Mouse (Mus musculus): Measurements from ENCODE around the gene Twsg1. TPM values are rescaled to one million over a fixed set of nuclear protein-coding genes. Genes with fewer than 3 reads are reported as not detected.
A peak's percentile ranks its signal among the peaks of the same experiment; 100 is the strongest.
"Not testable (repeated sequence)": the region's sequence is repeated elsewhere in the genome, so short reads cannot be mapped to it uniquely, and the experiment has no call there.

Gene Twsg1
- polyA plus RNA-seq (2015; fragmentation: Nextera tagmentation; extraction: Ambion mirVana) = 87.4 and 94.7 TPM in 2 replicates

- WGBS = under 1% methylated on average over 86 of the region's 87 CpGs
- Histone ChIP-seq H3K27ac (replicated peaks) (peak within 1 kb of the TSS; percentile 93), H3K9ac (peak within 1 kb of the TSS; percentile 98), H3K9me3 (no peaks in the 10 kb centered on the region), H3K4me3 (peak within 1 kb of the TSS; percentile 82), H3K36me3 (peaks cover 31% of the 10 kb centered on the region), H3K4me2 (peak within 1 kb of the TSS; percentile 80), H3K4me1 (peaks cover 29% of the 10 kb centered on the region), H3K27me3 (replicated peaks) (no peaks in the 10 kb centered on the region)
- ATAC-seq (ENCODE audit: extremely low read depth, insufficient number of reproducible peaks, low FRiP score, low TSS enrichment) = peak; percentile 94
Measured at GRCm38 (mm10) chr17:65950622-65951404, at the start of gene Twsg1. TSS of gene Twsg1 (minus strand) at chr17:65951226.

GRCm38 (mm10) chr17:65988151-65988820 is 37.3 kb upstream of the Twsg1 start:
- H3K4me1 ChIP-seq = 0 out of 2 replicates have a peak, but pooled peaks cover 4% of the 10 kb centered on the region
- H3K4me2 ChIP-seq = no peak overlapping the region
- no peaks in the 10 kb centered on the region for H3K27me3 ChIP-seq (replicated peaks)
- H3K9ac ChIP-seq = no peak overlapping the region
- H3K9me3 ChIP-seq = no peaks in the 10 kb centered on the region
- H3K36me3 ChIP-seq = 0 out of 2 replicates have a peak, but pooled peaks cover 6% of the 10 kb centered on the region
- no peak for ATAC-seq (ENCODE audit: extremely low read depth, insufficient number of reproducible peaks, low FRiP score, low TSS enrichment)
- no peak overlapping the region for H3K27ac ChIP-seq (replicated peaks)
- 83% methylated on average over 3 of the region's 3 CpGs for WGBS
- H3K4me3 ChIP-seq = no peak overlapping the region

- not testable (repeated sequence) for ATAC-seq (ENCODE audit: extremely low read depth, insufficient number of reproducible peaks, low FRiP score, low TSS enrichment); H3K4me2 ChIP-seq; H3K9me3 ChIP-seq; H3K9ac ChIP-seq; H3K4me1 ChIP-seq; H3K27ac ChIP-seq (replicated peaks); H3K27me3 ChIP-seq (replicated peaks); H3K4me3 ChIP-seq
- H3K36me3 ChIP-seq = peaks cover 28% of the 10 kb centered on the region
Measured at GRCm38 (mm10) chr17:65976720-65977119, 25.7 kb upstream of the Twsg1 start.

GRCm38 (mm10) chr17:65967751-65968150 is 16.7 kb upstream of the Twsg1 start:
- 60% methylated on average over 11 of the region's 11 CpGs for WGBS
- no peak overlapping the region for H3K27ac ChIP-seq (replicated peaks)
- H3K9me3 ChIP-seq = no peaks in the 10 kb centered on the region
- no peak overlapping the region for H3K4me3 ChIP-seq
- no peak for ATAC-seq (ENCODE audit: extremely low read depth, insufficient number of reproducible peaks, low FRiP score, low TSS enrichment)
- H3K36me3 ChIP-seq = peaks cover 11% of the 10 kb centered on the region; the same call in 1 of the 2 replicates
- H3K4me2 ChIP-seq = no peak overlapping the region
- H3K4me1 ChIP-seq = peaks cover 5% of the 10 kb centered on the region
- H3K27me3 ChIP-seq (replicated peaks) = no peaks in the 10 kb centered on the region
- H3K9ac ChIP-seq = no peak overlapping the region

- no peak overlapping the region for H3K27ac ChIP-seq (replicated peaks)
- H3K9me3 ChIP-seq = no peaks in the 10 kb centered on the region
- no peak overlapping the region for H3K4me2 ChIP-seq
- H3K36me3 ChIP-seq = no peaks in the 10 kb centered on the region
- H3K9ac ChIP-seq = no peak overlapping the region
- ATAC-seq (ENCODE audit: extremely low read depth, insufficient number of reproducible peaks, low FRiP score, low TSS enrichment) = no peak
- H3K27me3 ChIP-seq (replicated peaks) = no peaks in the 10 kb centered on the region
- 96% methylated on average over 2 of the region's 2 CpGs for WGBS
- H3K4me1 ChIP-seq = peaks cover 18% of the 10 kb centered on the region
- no peak overlapping the region for H3K4me3 ChIP-seq
Measured at GRCm38 (mm10) chr17:65962263-65962662, 11.2 kb upstream of the Twsg1 start.

- Histone ChIP-seq H3K4me2 (no peak overlapping the region), H3K27ac (replicated peaks) (no peak overlapping the region), H3K4me3 (no peak overlapping the region), H3K9me3 (no peaks in the 10 kb centered on the region), H3K27me3 (replicated peaks) (no peaks in the 10 kb centered on the region), H3K9ac (no peak overlapping the region), H3K36me3 (no peaks in the 10 kb centered on the region), H3K4me1 (peaks cover 22% of the 10 kb centered on the region)
- peak; percentile 33 for ATAC-seq (ENCODE audit: extremely low read depth, insufficient number of reproducible peaks, low FRiP score, low TSS enrichment)
- WGBS = 76% methylated on average over 2 of the region's 2 CpGs
Measured at GRCm38 (mm10) chr17:65961606-65962136, 10.6 kb upstream of the Twsg1 start.

- WGBS = 68% methylated on average over 3 of the region's 3 CpGs
- no peak for ATAC-seq (ENCODE audit: extremely low read depth, insufficient number of reproducible peaks, low FRiP score, low TSS enrichment)
Measured at GRCm38 (mm10) chr17:65959011-65959410, 8.0 kb upstream of the Twsg1 start.

GRCm38 (mm10) chr17:65958366-65958765 is 7.3 kb upstream of the Twsg1 start:
- ATAC-seq (ENCODE audit: extremely low read depth, insufficient number of reproducible peaks, low FRiP score, low TSS enrichment) = no peak
- no peaks in the 10 kb centered on the region for H3K27me3 ChIP-seq (replicated peaks)
- H3K9ac ChIP-seq = no peak overlapping the region
- H3K4me2 ChIP-seq = no peak overlapping the region
- WGBS = 64% methylated on average over 1 of the region's 1 CpGs
- no peaks in the 10 kb centered on the region for H3K36me3 ChIP-seq
- no peak overlapping the region for H3K4me3 ChIP-seq
- H3K9me3 ChIP-seq = no peaks in the 10 kb centered on the region
- no peak overlapping the region for H3K27ac ChIP-seq (replicated peaks)
- peaks cover 21% of the 10 kb centered on the region for H3K4me1 ChIP-seq

More at GRCm38 (mm10) chr17:65959011-65959410, 8.0 kb upstream of the Twsg1 start:
- no peak overlapping the region for H3K4me2 ChIP-seq
- no peaks in the 10 kb centered on the region for H3K36me3 ChIP-seq
- H3K9me3 ChIP-seq = no peaks in the 10 kb centered on the region
- H3K4me1 ChIP-seq = peaks cover 22% of the 10 kb centered on the region
- H3K27ac ChIP-seq (replicated peaks) = no peak overlapping the region
- no peaks in the 10 kb centered on the region for H3K27me3 ChIP-seq (replicated peaks)
- no peak overlapping the region for H3K9ac ChIP-seq
- no peak overlapping the region for H3K4me3 ChIP-seq

GRCm38 (mm10) chr17:65957782-65958325 is 6.8 kb upstream of the Twsg1 start:
- H3K9ac ChIP-seq = no peak overlapping the region
- H3K4me1 ChIP-seq = peaks cover 17% of the 10 kb centered on the region
- ATAC-seq (ENCODE audit: extremely low read depth, insufficient number of reproducible peaks, low FRiP score, low TSS enrichment) = no peak
- WGBS = 87% methylated on average over 8 of the region's 8 CpGs
- H3K36me3 ChIP-seq = no peaks in the 10 kb centered on the region
- H3K27ac ChIP-seq (replicated peaks) = peak overlapping the region; percentile 22
- H3K27me3 ChIP-seq (replicated peaks) = no peaks in the 10 kb centered on the region
- H3K4me2 ChIP-seq = no peak overlapping the region
- H3K9me3 ChIP-seq = no peaks in the 10 kb centered on the region
- no peak overlapping the region for H3K4me3 ChIP-seq

GRCm38 (mm10) chr17:65956993-65957781 is 6.2 kb upstream of the Twsg1 start:
- WGBS = 60% methylated on average over 14 of the region's 14 CpGs
- ATAC-seq (ENCODE audit: extremely low read depth, insufficient number of reproducible peaks, low FRiP score, low TSS enrichment) = no peak

GRCm38 (mm10) chr17:65956140-65956539 is 5.1 kb upstream of the Twsg1 start:
- Histone ChIP-seq H3K4me1 (peaks cover 17% of the 10 kb centered on the region), H3K27me3 (replicated peaks) (no peaks in the 10 kb centered on the region), H3K27ac (replicated peaks) (no peak overlapping the region), H3K4me2 (no peak overlapping the region), H3K9ac (no peak overlapping the region), H3K9me3 (no peaks in the 10 kb centered on the region), H3K4me3 (no peak overlapping the region), H3K36me3 (no peaks in the 10 kb centered on the region)
- ATAC-seq (ENCODE audit: extremely low read depth, insufficient number of reproducible peaks, low FRiP score, low TSS enrichment) = no peak
- WGBS = 90% methylated on average over 3 of the region's 3 CpGs

More at GRCm38 (mm10) chr17:65956993-65957781, 6.2 kb upstream of the Twsg1 start:
- H3K9ac ChIP-seq = no peak overlapping the region; the same call in 1 of the 2 replicates
- no peaks in the 10 kb centered on the region for H3K36me3 ChIP-seq
- H3K27ac ChIP-seq (replicated peaks) = peak overlapping the region; percentile 46
- H3K4me2 ChIP-seq = peak overlapping the region; percentile 24
- H3K9me3 ChIP-seq = no peaks in the 10 kb centered on the region
- no peak overlapping the region for H3K4me3 ChIP-seq
- peaks cover 17% of the 10 kb centered on the region for H3K4me1 ChIP-seq
- H3K27me3 ChIP-seq (replicated peaks) = no peaks in the 10 kb centered on the region
